Mouse (Mus musculus) midbrain, embryonic 14.5 days (tissue): ENCODE data around the gene Med7. TPM values are rescaled to one million over a fixed set of nuclear protein-coding genes. Genes with fewer than 3 reads are reported as not detected.

Experiments used
- ATAC-seq: fragments of 200-750 bp; cut with Nextera tagmentation; 2 replicates; pipeline ENCODE4 v1.8.0; 2017; ENCODE audit warnings: moderate number of reproducible peaks, moderate library complexity; ENCODE audit not compliant: low FRiP score, low TSS enrichment
- DNase-seq: peaks from one replicate; pipeline ENCODE4 v3.0.0-alpha.2; 2015
- H3K27ac ChIP-seq: fragments of 300-500 bp; sonication (generic); replicated peaks from 2 replicates; pipeline ENCODE4 v1.5.1; 2014; ENCODE audit warnings: mild to moderate bottlenecking, low read depth, low read length, moderate library complexity
- H3K27me3 ChIP-seq: fragments of 300-500 bp; sonication (generic); 2 replicates; pipeline ENCODE4 v1.6.1; 2014; ENCODE audit warnings: low read length, control low read depth, mixed read lengths; ENCODE audit not compliant: control insufficient read depth, insufficient read depth
- H3K36me3 ChIP-seq: fragments of 300-500 bp; sonication (generic); 2 replicates; pipeline ENCODE4 v1.6.1; 2014; ENCODE audit warnings: low read length, control low read depth; ENCODE audit not compliant: control insufficient read depth, insufficient read depth
- H3K4me1 ChIP-seq: fragments of 300-500 bp; sonication (generic); 2 replicates; pipeline ENCODE4 v1.6.1; 2014; ENCODE audit warnings: mild to moderate bottlenecking, antibody characterized with exemption, low read length, control low read depth; ENCODE audit not compliant: control insufficient read depth, insufficient read depth
- H3K4me2 ChIP-seq: fragments of 300-500 bp; sonication (generic); 2 replicates; pipeline ENCODE4 v1.6.1; 2014; ENCODE audit warnings: mild to moderate bottlenecking, low read length, moderate library complexity
- H3K4me3 ChIP-seq: fragments of 300-500 bp; sonication (generic); replicated peaks from 2 replicates; pipeline ENCODE4 v1.5.1; 2014; ENCODE audit warnings: low read depth, low read length
- H3K9ac ChIP-seq: fragments of 300-500 bp; sonication (generic); replicated peaks from 2 replicates; pipeline ENCODE4 v1.6.1; 2014; ENCODE audit warnings: mild to moderate bottlenecking, low read length, moderate library complexity
- H3K9me3 ChIP-seq: fragments of 300-500 bp; sonication (generic); 2 replicates; pipeline ENCODE4 v1.6.1; 2016; ENCODE audit warnings: low read length, control low read depth, mixed read lengths; ENCODE audit not compliant: control insufficient read depth
- WGBS: fragments of 180-500 bp; shearing (Covaris S2); extraction: QIAGEN DNeasy Blood & Tissue Kit; methylation state at CpG from one replicate; pipeline ENCODE4 v1.1.7; 2014; 5-methylcytosine and 5-hydroxymethylcytosine counted together
- polyA plus RNA-seq: library from polyadenylated mRNA; unstranded; fragments of >200 nt; fragmentation: Nextera tagmentation; extraction: Ambion mirVana; gene quantifications from 2 replicates; pipeline ENCODE4 v1.2.1, GENCODE M21; 2014

Med7 gene
- polyA plus RNA-seq, 1 experiment from 2014 or later: 74.3 TPM

- DNase-seq (no peak), ATAC-seq (no peak)
- 79% methylated on average over 13 of the region's 13 CpGs for WGBS
- H3K4me1 ChIP-seq: no peaks in the 10 kb centered on the region
- no peaks in the 10 kb centered on the region for H3K9me3 ChIP-seq
- H3K27me3 ChIP-seq: no peaks in the 10 kb centered on the region
- no peak within 1 kb of the TSS for H3K4me2 ChIP-seq
- H3K27ac ChIP-seq: no peak within 1 kb of the TSS
- no peak within 1 kb of the TSS for H3K9ac ChIP-seq
- no peak within 1 kb of the TSS for H3K4me3 ChIP-seq
- H3K36me3 ChIP-seq: no peaks in the 10 kb centered on the region
Observed at GRCm38 (mm10) chr11:46396167-46396859, 40.4 kb upstream of the Med7 start, which contains the start of gene Fam71b. TSS of gene Fam71b (plus strand) at chr11:46396559.

- no peaks in the 10 kb centered on the region for H3K27me3 ChIP-seq
- no peaks in the 10 kb centered on the region for H3K4me1 ChIP-seq
- H3K36me3 ChIP-seq: no peaks in the 10 kb centered on the region
- no peak overlapping the region for H3K4me2 ChIP-seq
- H3K9me3 ChIP-seq: no peaks in the 10 kb centered on the region
- DNase-seq (no peak), ATAC-seq (no peak)
- 95% methylated on average over 4 of the region's 4 CpGs for WGBS
- H3K27ac ChIP-seq: no peak overlapping the region
- H3K4me3 ChIP-seq: no peak overlapping the region
- no peak overlapping the region for H3K9ac ChIP-seq
Observed at GRCm38 (mm10) chr11:46396860-46397179, 39.9 kb upstream of the Med7 start.

- Histone ChIP-seq H3K4me2 (no peak overlapping the region), H3K9ac (no peak overlapping the region), H3K4me3 (no peak overlapping the region), H3K27ac (no peak overlapping the region), H3K36me3 (no peaks in the 10 kb centered on the region), H3K27me3 (no peaks in the 10 kb centered on the region), H3K9me3 (no peaks in the 10 kb centered on the region), H3K4me1 (no peaks in the 10 kb centered on the region)
- 71% methylated on average over 2 of the region's 2 CpGs for WGBS
- ATAC-seq (no peak), DNase-seq (no peak)
Observed at GRCm38 (mm10) chr11:46397900-46398299, 38.8 kb upstream of the Med7 start.

- ATAC-seq: no peak
Observed at GRCm38 (mm10) chr11:46398473-46398872, 38.3 kb upstream of the Med7 start.

GRCm38 (mm10) chr11:46398933-46399383 is 37.8 kb upstream of the Med7 start:
- Histone ChIP-seq H3K4me1 (no peaks in the 10 kb centered on the region), H3K4me2 (no peak overlapping the region), H3K27ac (no peak overlapping the region), H3K36me3 (no peaks in the 10 kb centered on the region), H3K4me3 (no peak overlapping the region), H3K27me3 (no peaks in the 10 kb centered on the region), H3K9me3 (no peaks in the 10 kb centered on the region), H3K9ac (no peak overlapping the region)
- ATAC-seq (no peak), DNase-seq (peak; percentile 42)
- WGBS: 57% methylated on average over 5 of the region's 5 CpGs

More at GRCm38 (mm10) chr11:46398473-46398872, 38.3 kb upstream of the Med7 start:
- H3K9ac ChIP-seq: no peak overlapping the region
- H3K9me3 ChIP-seq: no peaks in the 10 kb centered on the region
- no peaks in the 10 kb centered on the region for H3K36me3 ChIP-seq
- H3K27ac ChIP-seq: no peak overlapping the region
- no peak overlapping the region for H3K4me3 ChIP-seq
- no peaks in the 10 kb centered on the region for H3K27me3 ChIP-seq
- H3K4me2 ChIP-seq: no peak overlapping the region
- 89% methylated on average over 4 of the region's 4 CpGs for WGBS
- H3K4me1 ChIP-seq: no peaks in the 10 kb centered on the region
- DNase-seq: no peak

- Histone ChIP-seq H3K27me3 (no peaks in the 10 kb centered on the region), H3K9me3 (no peaks in the 10 kb centered on the region), H3K9ac (no peak overlapping the region), H3K4me3 (no peak overlapping the region), H3K36me3 (no peaks in the 10 kb centered on the region), H3K27ac (no peak overlapping the region), H3K4me1 (no peaks in the 10 kb centered on the region), H3K4me2 (no peak overlapping the region)
- DNase-seq (no peak), ATAC-seq (no peak)
- 89% methylated on average over 12 of the region's 12 CpGs for WGBS
Observed at GRCm38 (mm10) chr11:46401555-46401954, 35.2 kb upstream of the Med7 start.

- Histone ChIP-seq H3K9ac (no peak overlapping the region), H3K36me3 (no peaks in the 10 kb centered on the region), H3K9me3 (no peaks in the 10 kb centered on the region), H3K4me1 (no peaks in the 10 kb centered on the region), H3K4me3 (no peak overlapping the region), H3K4me2 (no peak overlapping the region), H3K27me3 (no peaks in the 10 kb centered on the region), H3K27ac (no peak overlapping the region)
- 84% methylated on average over 16 of the region's 16 CpGs for WGBS
- ATAC-seq (no peak), DNase-seq (no peak)
Observed at GRCm38 (mm10) chr11:46404986-46405385, 31.7 kb upstream of the Med7 start.

- no peaks in the 10 kb centered on the region for H3K36me3 ChIP-seq
- no peaks in the 10 kb centered on the region for H3K9me3 ChIP-seq
- 35% methylated on average over 10 of the region's 10 CpGs for WGBS
- no peaks in the 10 kb centered on the region for H3K4me1 ChIP-seq
- H3K4me3 ChIP-seq: no peak overlapping the region
- DNase-seq: no peak
- H3K4me2 ChIP-seq: no peak overlapping the region
- H3K27me3 ChIP-seq: no peaks in the 10 kb centered on the region
- no peak overlapping the region for H3K27ac ChIP-seq
- ATAC-seq: no peak
- no peak overlapping the region for H3K9ac ChIP-seq
Observed at GRCm38 (mm10) chr11:46406721-46407120, 30.0 kb upstream of the Med7 start.

GRCm38 (mm10) chr11:46410018-46410563 is 26.6 kb upstream of the Med7 start:
- Histone ChIP-seq H3K9ac (no peak overlapping the region), H3K4me2 (no peak overlapping the region), H3K9me3 (no peaks in the 10 kb centered on the region), H3K27ac (no peak overlapping the region), H3K36me3 (no peaks in the 10 kb centered on the region), H3K27me3 (no peaks in the 10 kb centered on the region), H3K4me1 (no peaks in the 10 kb centered on the region), H3K4me3 (no peak overlapping the region)
- ATAC-seq: no peak
- DNase-seq: no peak
- 61% methylated on average over 2 of the region's 2 CpGs for WGBS
